Mouse (Mus musculus): ENCODE data around the gene I830077J02Rik. TPM values are rescaled to one million over a fixed set of nuclear protein-coding genes. Genes with fewer than 3 reads are reported as not detected.
"Not testable (repeated sequence)": the region's sequence is repeated elsewhere in the genome, so short reads cannot be mapped to it uniquely, and the experiment has no call there.

I830077J02Rik gene
- polyA plus RNA-seq, 1 experiment from 2014 or later = 0.45 TPM

- 93% methylated on average over 3 of the region's 3 CpGs for WGBS
- no peak overlapping the region for H3K9ac ChIP-seq (replicated peaks; ENCODE audit: low read length)
- no peaks in the 10 kb centered on the region for H3K36me3 ChIP-seq (ENCODE audit: control insufficient read depth, insufficient read depth, low read length)
- H3K27ac ChIP-seq (replicated peaks; ENCODE audit: low read depth, low read length) = no peak overlapping the region
- H3K4me2 ChIP-seq (ENCODE audit: low read length) = no peak overlapping the region
- H3K4me1 ChIP-seq (ENCODE audit: control insufficient read depth, insufficient read depth, low read length) = no peaks in the 10 kb centered on the region
- no peaks in the 10 kb centered on the region for H3K9me3 ChIP-seq (ENCODE audit: control insufficient read depth, low read length)
- no peak overlapping the region for H3K4me3 ChIP-seq (replicated peaks; ENCODE audit: low read depth, low read length)
- no peak for DNase-seq
- H3K27me3 ChIP-seq (ENCODE audit: control insufficient read depth, insufficient read depth, low read length) = no peaks in the 10 kb centered on the region
- no peak for ATAC-seq (ENCODE audit: low FRiP score, low TSS enrichment)
These were observed 4.3 kb downstream of the I830077J02Rik start for GRCm38 (mm10) chr3:105928195-105928569.

GRCm38 (mm10) chr3:105927561-105928194, 4.8 kb downstream of the I830077J02Rik start:
- H3K27ac ChIP-seq (replicated peaks; ENCODE audit: low read depth, low read length) = no peak overlapping the region
- WGBS = 88% methylated on average over 7 of the region's 7 CpGs
- H3K9me3 ChIP-seq (ENCODE audit: control insufficient read depth, low read length) = no peaks in the 10 kb centered on the region
- DNase-seq (no peak), ATAC-seq (ENCODE audit: low FRiP score, low TSS enrichment) (no peak)
- H3K4me1 ChIP-seq (ENCODE audit: control insufficient read depth, insufficient read depth, low read length) = no peaks in the 10 kb centered on the region
- no peak overlapping the region for H3K4me3 ChIP-seq (replicated peaks; ENCODE audit: low read depth, low read length)
- H3K36me3 ChIP-seq (ENCODE audit: control insufficient read depth, insufficient read depth, low read length) = no peaks in the 10 kb centered on the region
- H3K27me3 ChIP-seq (ENCODE audit: control insufficient read depth, insufficient read depth, low read length) = no peaks in the 10 kb centered on the region
- H3K4me2 ChIP-seq (ENCODE audit: low read length) = no peak overlapping the region
- no peak overlapping the region for H3K9ac ChIP-seq (replicated peaks; ENCODE audit: low read length)

GRCm38 (mm10) chr3:105924616-105925015, 7.8 kb downstream of the I830077J02Rik start:
- Histone ChIP-seq H3K4me2 (ENCODE audit: low read length) (no peak overlapping the region), H3K4me3 (replicated peaks; ENCODE audit: low read depth, low read length) (no peak overlapping the region), H3K9ac (replicated peaks; ENCODE audit: low read length) (no peak overlapping the region), H3K9me3 (ENCODE audit: control insufficient read depth, low read length) (no peaks in the 10 kb centered on the region), H3K27ac (replicated peaks; ENCODE audit: low read depth, low read length) (no peak overlapping the region), H3K4me1 (ENCODE audit: control insufficient read depth, insufficient read depth, low read length) (no peaks in the 10 kb centered on the region), H3K27me3 (ENCODE audit: control insufficient read depth, insufficient read depth, low read length) (no peaks in the 10 kb centered on the region), H3K36me3 (ENCODE audit: control insufficient read depth, insufficient read depth, low read length) (no peaks in the 10 kb centered on the region)
- no peak for DNase-seq
- no peak for ATAC-seq (ENCODE audit: low FRiP score, low TSS enrichment)
- 90% methylated on average over 9 of the region's 9 CpGs for WGBS

- ATAC-seq (ENCODE audit: low FRiP score, low TSS enrichment) = no peak
- H3K27ac ChIP-seq (replicated peaks; ENCODE audit: low read depth, low read length) = no peak overlapping the region
- no peaks in the 10 kb centered on the region for H3K9me3 ChIP-seq (ENCODE audit: control insufficient read depth, low read length)
- no peaks in the 10 kb centered on the region for H3K27me3 ChIP-seq (ENCODE audit: control insufficient read depth, insufficient read depth, low read length)
- WGBS = 74% methylated on average over 2 of the region's 2 CpGs
- no peak overlapping the region for H3K4me2 ChIP-seq (ENCODE audit: low read length)
- no peak for DNase-seq
- H3K4me1 ChIP-seq (ENCODE audit: control insufficient read depth, insufficient read depth, low read length) = no peaks in the 10 kb centered on the region
- H3K4me3 ChIP-seq (replicated peaks; ENCODE audit: low read depth, low read length) = no peak overlapping the region
- H3K36me3 ChIP-seq (ENCODE audit: control insufficient read depth, insufficient read depth, low read length) = no peaks in the 10 kb centered on the region
- no peak overlapping the region for H3K9ac ChIP-seq (replicated peaks; ENCODE audit: low read length)
These were observed 10.5 kb downstream of the I830077J02Rik start for GRCm38 (mm10) chr3:105921959-105922358.

GRCm38 (mm10) chr3:105920743-105921142, 11.7 kb downstream of the I830077J02Rik start:
- not testable (repeated sequence) for H3K9me3 ChIP-seq (ENCODE audit: control insufficient read depth, low read length); H3K27ac ChIP-seq (replicated peaks; ENCODE audit: low read depth, low read length); H3K4me3 ChIP-seq (replicated peaks; ENCODE audit: low read depth, low read length); H3K4me2 ChIP-seq (ENCODE audit: low read length); DNase-seq; H3K4me1 ChIP-seq (ENCODE audit: control insufficient read depth, insufficient read depth, low read length); H3K36me3 ChIP-seq (ENCODE audit: control insufficient read depth, insufficient read depth, low read length); H3K27me3 ChIP-seq (ENCODE audit: control insufficient read depth, insufficient read depth, low read length); H3K9ac ChIP-seq (replicated peaks; ENCODE audit: low read length); ATAC-seq (ENCODE audit: low FRiP score, low TSS enrichment)

GRCm38 (mm10) chr3:105918355-105918745, 14.1 kb downstream of the I830077J02Rik start:
- Histone ChIP-seq H3K9me3 (ENCODE audit: control insufficient read depth, low read length) (no peaks in the 10 kb centered on the region), H3K27me3 (ENCODE audit: control insufficient read depth, insufficient read depth, low read length) (no peaks in the 10 kb centered on the region), H3K9ac (replicated peaks; ENCODE audit: low read length) (no peak overlapping the region), H3K4me1 (ENCODE audit: control insufficient read depth, insufficient read depth, low read length) (no peaks in the 10 kb centered on the region), H3K36me3 (ENCODE audit: control insufficient read depth, insufficient read depth, low read length) (no peaks in the 10 kb centered on the region), H3K4me2 (ENCODE audit: low read length) (no peak overlapping the region), H3K4me3 (replicated peaks; ENCODE audit: low read depth, low read length) (no peak overlapping the region), H3K27ac (replicated peaks; ENCODE audit: low read depth, low read length) (no peak overlapping the region)
- DNase-seq (no peak), ATAC-seq (ENCODE audit: low FRiP score, low TSS enrichment) (no peak)
- WGBS = 82% methylated on average over 3 of the region's 3 CpGs

- Histone ChIP-seq H3K9me3 (ENCODE audit: control insufficient read depth, low read length) (no peaks in the 10 kb centered on the region), H3K4me2 (ENCODE audit: low read length) (no peak overlapping the region), H3K27ac (replicated peaks; ENCODE audit: low read depth, low read length) (no peak overlapping the region), H3K4me3 (replicated peaks; ENCODE audit: low read depth, low read length) (no peak overlapping the region), H3K4me1 (ENCODE audit: control insufficient read depth, insufficient read depth, low read length) (no peaks in the 10 kb centered on the region), H3K36me3 (ENCODE audit: control insufficient read depth, insufficient read depth, low read length) (no peaks in the 10 kb centered on the region), H3K9ac (replicated peaks; ENCODE audit: low read length) (no peak overlapping the region), H3K27me3 (ENCODE audit: control insufficient read depth, insufficient read depth, low read length) (no peaks in the 10 kb centered on the region)
- DNase-seq = no peak
- ATAC-seq (ENCODE audit: low FRiP score, low TSS enrichment) = no peak
- WGBS = 66% methylated on average over 10 of the region's 10 CpGs
These were observed 14.7 kb downstream of the I830077J02Rik start for GRCm38 (mm10) chr3:105917656-105918354.

- not testable (repeated sequence) for H3K4me2 ChIP-seq (ENCODE audit: low read length); ATAC-seq (ENCODE audit: low FRiP score, low TSS enrichment); H3K36me3 ChIP-seq (ENCODE audit: control insufficient read depth, insufficient read depth, low read length); H3K27ac ChIP-seq (replicated peaks; ENCODE audit: low read depth, low read length); H3K9me3 ChIP-seq (ENCODE audit: control insufficient read depth, low read length); H3K27me3 ChIP-seq (ENCODE audit: control insufficient read depth, insufficient read depth, low read length); H3K9ac ChIP-seq (replicated peaks; ENCODE audit: low read length); H3K4me3 ChIP-seq (replicated peaks; ENCODE audit: low read depth, low read length); DNase-seq; H3K4me1 ChIP-seq (ENCODE audit: control insufficient read depth, insufficient read depth, low read length)
These were observed 16.0 kb downstream of the I830077J02Rik start for GRCm38 (mm10) chr3:105916455-105916854.

- DNase-seq (no peak), ATAC-seq (ENCODE audit: low FRiP score, low TSS enrichment) (no peak)
- H3K4me2 ChIP-seq (ENCODE audit: low read length) = no peak overlapping the region
- H3K4me1 ChIP-seq (ENCODE audit: control insufficient read depth, insufficient read depth, low read length) = no peaks in the 10 kb centered on the region
- no peaks in the 10 kb centered on the region for H3K36me3 ChIP-seq (ENCODE audit: control insufficient read depth, insufficient read depth, low read length)
- 48% methylated on average over 1 of the region's 1 CpGs for WGBS
- H3K27me3 ChIP-seq (ENCODE audit: control insufficient read depth, insufficient read depth, low read length) = no peaks in the 10 kb centered on the region
- no peak overlapping the region for H3K9ac ChIP-seq (replicated peaks; ENCODE audit: low read length)
- no peak overlapping the region for H3K4me3 ChIP-seq (replicated peaks; ENCODE audit: low read depth, low read length)
- H3K9me3 ChIP-seq (ENCODE audit: control insufficient read depth, low read length) = no peaks in the 10 kb centered on the region
- no peak overlapping the region for H3K27ac ChIP-seq (replicated peaks; ENCODE audit: low read depth, low read length)
These were observed 17.2 kb downstream of the I830077J02Rik start for GRCm38 (mm10) chr3:105915281-105915680.

Data from midbrain, embryonic 14.5 days (tissue).